Mouse (Mus musculus) stomach, postnatal 0 days (tissue): ENCODE measurements around the gene Smim14. TPM values are rescaled to one million over a fixed set of nuclear protein-coding genes. Genes with fewer than 3 reads are reported as not detected.

ENCODE experiments used
- ATAC-seq: fragments of 200-750 bp; cut with Nextera tagmentation; 2 replicates; pipeline ENCODE4 v1.8.0; 2017; ENCODE audit not compliant: low FRiP score, low TSS enrichment
- DNase-seq: peaks from one replicate; pipeline ENCODE4 v3.0.0-alpha.2; 2016; ENCODE audit warnings: low spot score
- H3K27ac ChIP-seq: fragments of 300-500 bp; sonication (generic); replicated peaks from 2 replicates; pipeline ENCODE4 v1.5.1; 2014; ENCODE audit warnings: mild to moderate bottlenecking, control low read depth
- H3K27me3 ChIP-seq: fragments of 300-500 bp; sonication (generic); 2 replicates; pipeline ENCODE4 v1.6.1; 2014; ENCODE audit warnings: low read length; ENCODE audit not compliant: control insufficient read depth, insufficient read depth
- H3K36me3 ChIP-seq: fragments of 300-500 bp; sonication (generic); 2 replicates; pipeline ENCODE4 v1.6.1; 2014; ENCODE audit warnings: low read length, mixed read lengths; ENCODE audit not compliant: control insufficient read depth, insufficient read depth
- H3K4me1 ChIP-seq: fragments of 300-500 bp; sonication (generic); replicated peaks from 2 replicates; pipeline ENCODE4 v1.6.1; 2014; ENCODE audit warnings: antibody characterized with exemption; ENCODE audit not compliant: control insufficient read depth, insufficient read depth
- H3K4me2 ChIP-seq: fragments of 300-500 bp; sonication (generic); replicated peaks from 2 replicates; pipeline ENCODE4 v1.6.1; 2014; ENCODE audit warnings: low read depth, mild to moderate bottlenecking, control low read depth, moderate library complexity
- H3K4me3 ChIP-seq: fragments of 300-500 bp; sonication (generic); 2 replicates; pipeline ENCODE4 v1.5.1; 2014; ENCODE audit warnings: low read depth, low read length, control low read depth
- H3K9ac ChIP-seq: fragments of 300-500 bp; sonication (generic); 2 replicates; pipeline ENCODE4 v1.6.1; 2014; ENCODE audit warnings: mild to moderate bottlenecking, low read length, control low read depth, mixed read lengths
- H3K9me3 ChIP-seq: fragments of 300-500 bp; sonication (generic); 2 replicates; pipeline ENCODE4 v1.6.1; 2016; ENCODE audit warnings: low read length; ENCODE audit not compliant: control insufficient read depth
- CTCF ChIP-seq: IDR thresholded peaks from 2 replicates; pipeline ENCODE4 v1.5.1; 2016; ENCODE audit warnings: antibody characterized with exemption, low read depth, mild to moderate bottlenecking, moderate library complexity
- EP300 ChIP-seq: optimal IDR thresholded peaks from 2 replicates; pipeline ENCODE3; 2016; ENCODE audit warnings: antibody characterized with exemption
- WGBS: fragments of 180-500 bp; shearing (Covaris S2); extraction: QIAGEN DNeasy Blood & Tissue Kit; methylation state at CpG from one replicate; pipeline ENCODE4 v1.1.7; 2014; 5-methylcytosine and 5-hydroxymethylcytosine counted together
- polyA plus RNA-seq: library from polyadenylated mRNA; unstranded; fragments of >200 nt; fragmentation: Nextera tagmentation; extraction: Ambion mirVana; gene quantifications from 2 replicates; pipeline ENCODE4 v1.2.1, GENCODE M21; 2015

Smim14 gene
- polyA plus RNA-seq, 1 experiment from 2014 or later = 360 TPM

DNA sequence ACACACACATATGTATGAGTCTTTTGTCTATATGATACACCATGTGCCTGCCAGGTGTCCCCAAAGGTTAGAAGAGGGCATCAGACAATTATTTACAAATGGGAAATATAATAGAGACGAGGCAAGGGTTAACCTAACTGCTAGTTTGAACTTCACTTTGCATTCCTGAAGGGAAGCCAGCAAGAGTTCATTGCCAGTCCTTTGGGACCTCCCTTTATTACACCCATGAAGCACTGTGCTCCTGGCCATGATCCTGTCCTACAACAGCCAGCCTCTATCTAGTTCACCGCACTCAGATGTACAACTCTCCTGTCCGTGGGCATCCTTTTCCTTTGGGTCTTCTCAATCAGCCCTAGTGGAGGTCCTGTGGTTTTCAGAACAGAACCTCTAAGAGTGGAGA lies 23.5 kb downstream of the Smim14 start:
- 45% methylated on average over 3 of the region's 3 CpGs for WGBS
- Histone ChIP-seq H3K36me3 (no peaks in the 10 kb centered on the region), H3K27ac (peak overlapping the region; percentile 53; the same call in 1 of the 2 replicates), H3K9me3 (no peaks in the 10 kb centered on the region), H3K27me3 (no peaks in the 10 kb centered on the region), H3K4me3 (no peak overlapping the region), H3K4me1 (no peaks in the 10 kb centered on the region), H3K4me2 (no peak overlapping the region), H3K9ac (no peak overlapping the region)
- DNase-seq = no peak
- no peak for TF ChIP-seq CTCF
- no peak for TF ChIP-seq EP300
- ATAC-seq = no peak

DNA sequence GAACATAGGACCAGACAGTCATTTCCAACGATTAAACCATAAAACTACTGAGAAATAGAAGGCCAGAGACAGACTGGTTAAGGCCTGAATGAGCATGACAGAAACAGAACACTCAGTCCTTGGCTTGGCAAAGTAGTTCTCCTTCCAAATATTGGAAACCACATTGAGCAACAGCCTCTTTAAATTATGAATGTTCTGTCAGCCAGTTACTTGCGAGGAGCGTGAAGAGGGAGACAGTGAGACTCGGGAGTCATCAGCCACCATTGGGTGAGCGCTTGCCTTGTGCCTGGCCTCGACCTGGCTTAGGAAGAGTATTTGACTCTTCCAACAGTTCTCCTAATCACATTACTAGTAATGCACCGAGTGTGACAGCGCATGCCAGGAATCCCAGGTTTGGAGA lies 28.6 kb downstream of the Smim14 start:
- DNase-seq = no peak
- H3K4me3 ChIP-seq = no peak overlapping the region
- no peaks in the 10 kb centered on the region for H3K27me3 ChIP-seq
- no peak for TF ChIP-seq CTCF
- TF ChIP-seq EP300 = no peak
- H3K4me2 ChIP-seq = no peak overlapping the region
- no peak for ATAC-seq
- H3K36me3 ChIP-seq = no peaks in the 10 kb centered on the region
- H3K9me3 ChIP-seq = no peaks in the 10 kb centered on the region
- H3K4me1 ChIP-seq = no peaks in the 10 kb centered on the region
- no peak overlapping the region for H3K27ac ChIP-seq
- WGBS = 75% methylated on average over 8 of the region's 8 CpGs
- H3K9ac ChIP-seq = no peak overlapping the region

- no peaks in the 10 kb centered on the region for H3K27me3 ChIP-seq
- TF ChIP-seq CTCF (no peak), EP300 (no peak)
- H3K27ac ChIP-seq = no peak overlapping the region
- H3K4me3 ChIP-seq = no peak overlapping the region
- 8% methylated on average over 8 of the region's 8 CpGs for WGBS
- DNase-seq (no peak), ATAC-seq (no peak)
- H3K4me2 ChIP-seq = no peak overlapping the region
- H3K36me3 ChIP-seq = no peaks in the 10 kb centered on the region
- no peaks in the 10 kb centered on the region for H3K4me1 ChIP-seq
- no peak overlapping the region for H3K9ac ChIP-seq
- H3K9me3 ChIP-seq = no peaks in the 10 kb centered on the region
Measured at GRCm38 (mm10) chr5:65505786-65506185, 31.2 kb downstream of the Smim14 start.

DNA sequence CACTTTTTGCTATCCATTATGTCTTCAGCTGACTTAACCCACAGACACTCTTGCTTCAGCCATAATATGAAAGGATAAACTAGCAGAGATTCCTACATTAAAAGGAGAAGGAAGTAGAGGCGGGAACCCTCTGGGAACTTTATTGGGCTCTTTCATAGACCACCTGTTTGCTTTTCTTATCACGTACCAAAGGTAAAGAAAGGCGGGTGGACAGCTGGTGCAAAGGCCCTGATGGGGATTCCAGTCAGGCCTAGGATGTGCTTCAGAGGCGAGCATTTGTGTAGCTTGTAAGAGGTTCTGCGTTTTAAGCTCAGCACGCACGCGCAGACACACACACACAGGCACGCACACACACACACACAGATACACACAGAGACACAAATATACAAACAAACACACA lies 35.6 kb downstream of the Smim14 start:
- Histone ChIP-seq H3K4me3 (no peak overlapping the region), H3K36me3 (no peaks in the 10 kb centered on the region), H3K4me1 (no peaks in the 10 kb centered on the region), H3K27me3 (no peaks in the 10 kb centered on the region), H3K27ac (no peak overlapping the region), H3K9me3 (no peaks in the 10 kb centered on the region), H3K4me2 (no peak overlapping the region), H3K9ac (no peak overlapping the region)
- ATAC-seq = peak; percentile 56; the same call in 1 of the 2 replicates
- TF ChIP-seq EP300 (no peak), CTCF (no peak)
- DNase-seq = no peak
- WGBS = 79% methylated on average over 9 of the region's 9 CpGs

DNA sequence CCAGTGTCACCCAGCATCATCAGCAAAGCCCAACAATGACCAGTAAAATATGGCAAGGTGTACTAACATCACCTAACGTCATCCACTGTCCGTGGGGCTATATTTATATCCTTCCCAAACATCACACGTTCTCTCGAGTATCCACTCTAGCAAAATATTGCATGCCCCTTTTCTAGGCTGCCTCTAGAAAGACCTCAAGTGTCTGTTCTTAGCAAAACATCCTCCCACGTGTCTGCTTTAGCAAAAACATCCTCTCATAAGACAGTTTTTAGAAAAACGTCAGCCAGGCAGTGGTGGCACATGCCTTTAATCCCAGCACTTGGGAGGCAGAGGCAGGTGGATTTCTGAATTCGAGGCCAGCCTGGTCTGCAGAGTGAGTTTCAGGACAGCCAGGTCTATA lies 36.8 kb downstream of the Smim14 start:
- Histone ChIP-seq H3K4me1 (no peaks in the 10 kb centered on the region), H3K4me2 (no peak overlapping the region), H3K4me3 (no peak overlapping the region), H3K9me3 (no peaks in the 10 kb centered on the region), H3K36me3 (no peaks in the 10 kb centered on the region), H3K27me3 (no peaks in the 10 kb centered on the region), H3K27ac (no peak overlapping the region), H3K9ac (no peak overlapping the region)
- DNase-seq = no peak
- TF ChIP-seq EP300 (no peak), CTCF (no peak)
- 78% methylated on average over 7 of the region's 7 CpGs for WGBS
- no peak for ATAC-seq

- Histone ChIP-seq H3K9me3 (no peaks in the 10 kb centered on the region), H3K36me3 (no peaks in the 10 kb centered on the region), H3K27me3 (no peaks in the 10 kb centered on the region), H3K27ac (peak within 1 kb of the TSS; percentile 99), H3K4me2 (peak within 1 kb of the TSS; percentile 67), H3K4me3 (peak within 1 kb of the TSS; percentile 90), H3K9ac (peak within 1 kb of the TSS; percentile 97), H3K4me1 (peaks cover 3% of the 10 kb centered on the region; the same call in 1 of the 2 replicates)
- under 1% methylated on average over 44 of the region's 69 CpGs for WGBS
- ATAC-seq (peak; percentile 98), DNase-seq (peak; percentile 98)
- TF ChIP-seq CTCF (no peak), EP300 (peak; percentile 77)
Measured at GRCm38 (mm10) chr5:65492716-65493531, 44.1 kb downstream of the Smim14 start, which contains the start of gene Gm43552. TSS of gene Gm43552 (minus strand) at chr5:65492833.
